Mouse (Mus musculus): ENCODE measurements around the gene Usp8. TPM values are rescaled to one million over a fixed set of nuclear protein-coding genes. Genes with fewer than 3 reads are reported as not detected.
A peak's percentile ranks its signal among the peaks of the same experiment; 100 is the strongest.

Gene Usp8
- total and polyA plus RNA-seq, 3 experiments: 21.1 to 34.6 TPM; not detected in 1

DNA sequence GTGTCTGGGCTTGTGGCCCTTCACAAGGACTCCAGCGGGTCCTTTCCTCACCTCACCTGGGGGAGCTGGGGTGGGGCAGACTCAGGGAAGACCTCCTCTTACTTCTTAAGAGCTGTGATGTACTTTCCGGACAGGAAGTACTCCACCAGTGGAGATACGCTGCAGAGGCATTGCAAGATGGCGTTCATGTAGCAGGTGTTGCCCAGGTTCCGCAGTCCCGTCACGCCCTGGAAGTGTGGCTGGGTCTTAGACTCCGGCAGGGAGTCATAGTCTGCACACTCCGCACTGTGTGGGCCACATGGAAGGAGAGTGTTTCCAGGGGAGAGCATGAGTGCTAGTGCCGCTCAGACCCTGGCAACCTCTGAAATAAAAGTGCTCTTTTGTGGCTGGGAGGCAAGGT is 73.2 kb downstream of the Usp8 start:
- Histone ChIP-seq H3K27me3 (ENCODE audit: control insufficient read depth in 1 of 2, insufficient read depth in 2 of 2, low read length in 2 of 2) (peaks cover 0 to 2% of the 10 kb centered on the region in 2 experiments; a peak in 1 of 4 replicates), H3K4me3 (ENCODE audit: control insufficient read depth in 1 of 2, insufficient read depth in 1 of 2, low read depth in 2 of 2, low read length in 2 of 2) (no peak overlapping the region), H3K36me3 (ENCODE audit: control insufficient read depth in 1 of 2, insufficient read depth in 2 of 2, low read length in 2 of 2) (peaks cover 0 to 2% of the 10 kb centered on the region in 2 experiments; a peak in 2 of 4 replicates), H3K9ac (ENCODE audit: control insufficient read depth, low read depth, low read length, poor library complexity, severe bottlenecking) (no peak overlapping the region), H3K27ac (ENCODE audit: control insufficient read depth, low read depth, low read length) (no peak overlapping the region), H3K79me2 (ENCODE audit: control insufficient read depth, insufficient read depth, low read length, poor library complexity) (no peaks in the 10 kb centered on the region), H3K4me1 (ENCODE audit: control insufficient read depth in 1 of 2, insufficient read depth in 2 of 2, low read length in 2 of 2) (no peaks in the 10 kb centered on the region), H3K9me3 (replicated peaks; ENCODE audit: insufficient read depth, low read length) (no peaks in the 10 kb centered on the region)
- no peak for DNase-seq (ENCODE audit: low read depth, low spot score)
- TF ChIP-seq CTCF (IDR thresholded peaks at IDR 0.05 in 2 of 3, conservative IDR thresholded peaks at IDR 0.05 in 1 of 3; ENCODE audit: control insufficient read depth in 1 of 3, insufficient read depth in 1 of 3, low read depth in 2 of 3, low read length in 3 of 3, poor library complexity in 1 of 3, severe bottlenecking in 1 of 3) (no peak), ZC3H11A (IDR thresholded peaks at IDR 0.05; ENCODE audit: low read depth, low read length) (no peak), SMC3 (IDR thresholded peaks at IDR 0.05; ENCODE audit: low read depth, low read length) (no peak), SIN3A (IDR thresholded peaks at IDR 0.05; ENCODE audit: low read length) (no peak), USF2 (IDR thresholded peaks at IDR 0.05; ENCODE audit: borderline replicate concordance in 1 of 2, insufficient read depth in 1 of 2, low read depth in 1 of 2, low read length in 2 of 2) (no peak), MYB (IDR thresholded peaks at IDR 0.05; ENCODE audit: low read depth, low read length) (no peak), BHLHE40 (IDR thresholded peaks at IDR 0.05; ENCODE audit: borderline replicate concordance, low read depth, low read length) (no peak), MAFK (IDR thresholded peaks at IDR 0.05; ENCODE audit: borderline replicate concordance, low read depth, low read length) (no peak)

DNA sequence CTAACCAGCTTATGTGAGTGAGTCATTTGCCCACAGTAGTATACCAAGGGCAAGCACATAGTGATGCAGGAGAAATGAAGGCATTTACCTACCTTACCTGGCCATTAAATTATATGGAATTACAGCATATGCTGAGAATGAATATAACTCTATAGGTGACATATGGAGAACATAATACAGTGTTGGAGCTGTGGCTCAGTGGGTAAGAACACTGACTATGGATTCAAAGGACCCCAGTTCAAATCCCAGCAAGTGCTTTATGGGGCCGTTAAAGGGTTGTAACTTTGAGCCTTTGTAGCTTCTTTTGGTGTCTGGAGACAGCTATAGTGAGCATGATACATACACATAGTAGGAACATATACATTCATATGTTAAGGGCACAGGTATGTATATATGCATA is 74.3 kb downstream of the Usp8 start:
- Histone ChIP-seq H3K9ac (ENCODE audit: control insufficient read depth, low read depth, low read length, poor library complexity, severe bottlenecking) (no peak overlapping the region), H3K27ac (ENCODE audit: control insufficient read depth, low read depth, low read length) (no peak overlapping the region), H3K36me3 (ENCODE audit: control insufficient read depth in 1 of 2, insufficient read depth in 2 of 2, low read length in 2 of 2) (no peaks in the 10 kb centered on the region), H3K79me2 (ENCODE audit: control insufficient read depth, insufficient read depth, low read length, poor library complexity) (no peaks in the 10 kb centered on the region), H3K27me3 (ENCODE audit: control insufficient read depth in 1 of 2, insufficient read depth in 2 of 2, low read length in 2 of 2) (peaks cover 0 to 2% of the 10 kb centered on the region in 2 experiments; a peak in 1 of 4 replicates), H3K9me3 (replicated peaks; ENCODE audit: insufficient read depth, low read length) (no peaks in the 10 kb centered on the region), H3K4me1 (ENCODE audit: control insufficient read depth in 1 of 2, insufficient read depth in 2 of 2, low read length in 2 of 2) (no peaks in the 10 kb centered on the region), H3K4me3 (ENCODE audit: control insufficient read depth in 1 of 2, insufficient read depth in 1 of 2, low read depth in 2 of 2, low read length in 2 of 2) (no peak overlapping the region)
- TF ChIP-seq TBP (IDR thresholded peaks at IDR 0.05; ENCODE audit: low read depth, low read length) (peak; percentile 99), ZC3H11A (IDR thresholded peaks at IDR 0.05; ENCODE audit: low read depth, low read length) (no peak), ETS1 (IDR thresholded peaks at IDR 0.05; ENCODE audit: low read depth, low read length) (no peak), MAFK (IDR thresholded peaks at IDR 0.05; ENCODE audit: borderline replicate concordance, low read depth, low read length) (peak; percentile 90)
- DNase-seq (ENCODE audit: low read depth, low spot score): peak; percentile 52

- Histone ChIP-seq H3K27me3 (ENCODE audit: control insufficient read depth in 1 of 2, insufficient read depth in 2 of 2, low read length in 2 of 2) (peaks cover 0 to 2% of the 10 kb centered on the region in 2 experiments; a peak in 1 of 4 replicates), H3K4me1 (ENCODE audit: control insufficient read depth in 1 of 2, insufficient read depth in 2 of 2, low read length in 2 of 2) (no peaks in the 10 kb centered on the region), H3K36me3 (ENCODE audit: control insufficient read depth in 1 of 2, insufficient read depth in 2 of 2, low read length in 2 of 2) (no peaks in the 10 kb centered on the region), H3K27ac (ENCODE audit: control insufficient read depth, low read depth, low read length) (no peak overlapping the region), H3K9me3 (replicated peaks; ENCODE audit: insufficient read depth, low read length) (no peaks in the 10 kb centered on the region), H3K9ac (ENCODE audit: control insufficient read depth, low read depth, low read length, poor library complexity, severe bottlenecking) (no peak overlapping the region), H3K79me2 (ENCODE audit: control insufficient read depth, insufficient read depth, low read length, poor library complexity) (no peaks in the 10 kb centered on the region), H3K4me3 (ENCODE audit: control insufficient read depth in 1 of 2, insufficient read depth in 1 of 2, low read depth in 2 of 2, low read length in 2 of 2) (no peak overlapping the region)
- peak; percentile 99 for TF ChIP-seq MYC (IDR thresholded peaks at IDR 0.05; ENCODE audit: low read depth, low read length)
- TF ChIP-seq MAX (IDR thresholded peaks at IDR 0.05; ENCODE audit: low read length): peak; percentile 87
- peak; percentile 74 for TF ChIP-seq RAD21 (IDR thresholded peaks at IDR 0.05; ENCODE audit: low read depth, low read length)
- TF ChIP-seq TCF12 (IDR thresholded peaks at IDR 0.05; ENCODE audit: low read depth, low read length): no peak
- TF ChIP-seq ZC3H11A (IDR thresholded peaks at IDR 0.05; ENCODE audit: low read depth, low read length): peak; percentile 58
- TF ChIP-seq ZKSCAN1 (IDR thresholded peaks at IDR 0.05; ENCODE audit: low read depth, low read length): no peak
- TF ChIP-seq TBP (IDR thresholded peaks at IDR 0.05; ENCODE audit: low read depth, low read length): no peak
- peak; percentile 52 for TF ChIP-seq ETS1 (IDR thresholded peaks at IDR 0.05; ENCODE audit: low read depth, low read length)
- TF ChIP-seq JUND (IDR thresholded peaks at IDR 0.05; ENCODE audit: low read depth, low read length): no peak
- TF ChIP-seq MXI1 (IDR thresholded peaks at IDR 0.05; ENCODE audit: low read depth, low read length): peak; percentile 94
- TF ChIP-seq SIN3A (IDR thresholded peaks at IDR 0.05; ENCODE audit: low read length): peak; percentile 82
- TF ChIP-seq SMC3 (IDR thresholded peaks at IDR 0.05; ENCODE audit: low read depth, low read length): peak; percentile 77
- TF ChIP-seq CTCF (IDR thresholded peaks at IDR 0.05 in 2 of 3, conservative IDR thresholded peaks at IDR 0.05 in 1 of 3; ENCODE audit: control insufficient read depth in 1 of 3, insufficient read depth in 1 of 3, low read depth in 2 of 3, low read length in 3 of 3, poor library complexity in 1 of 3, severe bottlenecking in 1 of 3): peak; percentile 44 to 74 (median 60)
- DNase-seq (ENCODE audit: low read depth, low spot score): peak; percentile 92
Observed at GRCm38 (mm10) chr2:126782433-126782832, 75.3 kb downstream of the Usp8 start.
